Mouse (Mus musculus) embryo, embryonic 11.5 days (tissue): ENCODE measurements at regions not wholly inside any gene's neighbourhood (a gene's known extent, or its start where the extent isn't known, plus 50 kb on each side); places are given as distances from the start of the nearest gene placed in this dataset.
"Not testable (repeated sequence)": the region's sequence is repeated elsewhere in the genome, so short reads cannot be mapped to it uniquely, and the experiment has no call there.

Experiments
- DNase-seq: peaks from one replicate; pipeline ENCODE4 v3.0.0-alpha.2; 2012; ENCODE audit warnings: low read depth, low spot score

GRCm38 (mm10) chr16:55758707-55759067 lies 80.0 kb downstream of the Nfkbiz start:
- DNase-seq = no peak

DNA sequence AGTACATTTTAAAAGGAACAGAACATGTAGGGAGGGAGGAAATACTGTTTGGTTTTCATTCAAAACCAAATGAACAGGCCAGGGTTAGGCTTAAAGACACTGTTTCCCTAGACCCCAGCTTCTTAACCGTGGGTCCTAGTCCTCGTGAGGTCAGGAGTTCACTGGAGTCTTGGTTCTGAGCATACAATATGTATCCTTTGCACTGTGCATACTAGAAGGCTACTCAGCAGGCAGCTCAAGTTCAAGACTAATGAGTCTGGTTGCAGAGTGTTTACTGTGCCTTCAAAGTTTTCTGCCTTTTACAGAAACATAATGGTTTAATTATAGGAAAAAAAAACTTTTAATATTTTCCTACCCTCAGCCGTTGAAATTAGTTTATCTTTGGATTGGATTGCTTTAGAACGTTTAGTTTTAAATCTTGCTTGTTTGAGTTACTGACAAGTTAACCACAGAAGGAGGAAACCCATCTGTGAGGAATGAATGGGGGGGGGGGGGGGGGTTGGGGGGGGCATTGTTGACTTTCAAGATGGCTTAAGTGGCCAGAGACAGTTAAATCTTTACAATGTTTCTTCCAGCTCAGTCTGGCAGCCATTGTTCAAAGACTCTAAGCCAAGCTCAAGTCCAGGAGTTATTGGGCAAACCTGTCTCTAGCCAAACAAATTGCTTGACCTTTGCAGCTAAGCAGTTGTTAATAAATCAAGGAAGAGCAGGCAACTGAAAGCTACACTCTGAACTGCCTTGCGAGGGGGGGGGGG lies 80.6 kb downstream of the Nfkbiz start:
- no peak for DNase-seq

DNA sequence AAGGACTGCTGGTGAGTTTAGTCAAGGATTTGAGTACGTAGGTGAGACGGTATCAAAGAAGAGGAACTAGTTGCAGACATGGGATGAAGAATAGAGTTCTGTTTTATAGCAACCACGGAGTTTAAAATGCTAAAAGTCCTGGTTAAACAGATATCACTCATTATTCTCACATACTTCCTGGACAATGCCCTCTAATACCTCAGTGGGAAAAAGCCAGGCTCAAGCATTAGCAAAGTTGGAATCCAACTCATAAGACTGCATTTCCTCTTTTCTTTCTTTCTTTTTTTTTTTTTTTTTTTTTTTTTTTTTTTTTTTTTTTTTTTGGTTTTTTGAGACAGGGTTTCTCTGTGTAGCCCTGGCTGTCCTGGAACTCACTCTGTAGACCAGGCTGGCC lies 81.3 kb downstream of the Nfkbiz start:
- not testable (repeated sequence) for DNase-seq

DNA sequence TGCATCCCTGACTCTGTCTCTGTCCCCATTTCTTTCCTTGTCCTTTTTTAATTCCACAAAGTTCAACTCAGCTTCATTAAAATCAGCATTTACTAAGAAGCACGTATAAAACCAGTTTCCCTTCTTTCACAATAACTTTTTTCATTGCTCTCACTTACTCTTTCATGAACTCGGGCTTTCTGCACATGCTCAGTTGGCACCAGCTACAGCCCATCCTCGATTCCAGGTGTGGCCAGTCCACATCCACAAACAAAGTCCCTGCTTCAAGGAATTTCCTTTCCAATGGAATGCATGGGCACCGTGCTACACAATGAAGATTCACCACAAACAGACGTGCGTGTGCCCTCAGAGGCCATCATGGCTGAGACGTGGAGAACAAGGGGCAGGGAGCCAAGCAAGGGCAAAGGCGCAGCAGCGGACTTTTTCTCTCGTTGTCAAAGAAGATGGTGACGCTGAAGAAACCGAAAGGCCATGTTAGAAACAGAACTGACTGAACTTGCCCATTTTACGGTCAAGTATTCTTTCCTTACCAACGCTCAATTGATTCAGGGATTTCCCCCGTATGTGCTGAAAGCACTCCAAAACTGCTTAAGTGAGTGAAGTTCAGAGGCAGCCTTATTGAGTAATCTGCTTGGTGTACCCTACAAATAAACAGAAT lies 81.8 kb downstream of the Nfkbiz start:
- no peak for DNase-seq

DNA sequence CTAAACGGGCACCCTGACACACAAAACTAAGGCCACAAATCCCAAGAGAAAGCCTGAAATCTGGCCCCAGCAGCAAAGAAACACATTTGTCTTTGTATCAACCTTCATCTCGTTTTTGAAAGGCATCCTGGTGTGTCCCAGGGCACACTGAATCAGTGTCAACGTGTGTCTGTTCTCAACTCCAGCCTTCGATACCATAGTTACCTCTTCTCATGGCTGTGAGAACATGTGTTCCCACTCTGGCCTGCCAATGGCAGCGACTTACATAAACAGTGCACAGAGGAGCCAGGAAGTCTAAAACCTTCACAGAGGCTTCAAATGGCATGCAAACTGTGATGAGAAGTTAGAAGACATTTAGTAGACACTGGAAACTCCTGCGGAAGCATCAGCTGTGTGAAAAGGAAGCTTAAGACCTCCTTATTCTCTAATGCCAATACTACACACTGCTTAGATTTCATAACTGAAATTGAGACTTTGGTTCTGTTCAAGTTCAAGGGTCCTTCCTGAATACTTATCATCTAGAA lies 83.3 kb downstream of the Nfkbiz start:
- no peak for DNase-seq

DNA sequence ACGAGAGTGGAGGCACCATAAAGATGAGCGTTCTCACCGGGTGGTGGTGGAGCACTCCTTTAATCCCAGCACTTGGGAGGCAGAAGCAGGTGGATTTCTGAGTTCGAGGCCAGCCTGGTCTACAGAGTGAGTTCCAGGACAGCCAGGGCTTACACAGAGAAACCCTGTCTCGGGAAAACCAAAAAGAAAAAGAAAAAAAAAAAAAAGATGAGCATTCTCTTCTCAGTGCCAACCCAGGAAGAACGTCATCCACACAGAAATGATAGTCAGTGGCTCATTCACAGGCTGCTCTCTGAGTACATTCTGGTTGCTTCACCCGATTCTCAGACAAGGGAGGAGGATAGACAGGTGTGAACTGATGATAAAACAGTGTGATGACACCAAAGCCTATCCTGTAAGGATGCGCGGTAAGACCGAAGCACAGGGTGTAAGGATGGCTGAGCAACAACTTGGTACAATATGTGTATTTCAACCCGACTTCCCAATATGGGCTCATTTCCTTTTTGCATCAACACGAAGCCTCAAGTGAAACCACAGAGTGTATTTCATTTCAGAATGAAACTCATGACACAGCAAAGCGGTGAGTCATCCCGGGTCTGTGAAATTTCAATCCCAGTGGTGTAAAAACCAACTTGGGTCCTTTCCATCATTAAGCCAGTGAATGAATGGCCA lies 84.5 kb downstream of the Nfkbiz start:
- no peak for DNase-seq

GRCm38 (mm10) chr16:55753380-55753779 lies 85.3 kb downstream of the Nfkbiz start:
- DNase-seq = no peak

- no peak for DNase-seq
These were observed 91.4 kb downstream of the Nfkbiz start for GRCm38 (mm10) chr16:55747250-55747649.

- no peak for DNase-seq
These were observed 92.5 kb downstream of the Nfkbiz start for GRCm38 (mm10) chr16:55746159-55746558.

GRCm38 (mm10) chr16:55745094-55745493 lies 93.6 kb downstream of the Nfkbiz start:
- no peak for DNase-seq

- no peak for DNase-seq
These were observed 97.4 kb downstream of the Nfkbiz start for GRCm38 (mm10) chr16:55741099-55741863.

- DNase-seq = no peak
These were observed 100.0 kb downstream of the Nfkbiz start for GRCm38 (mm10) chr16:55738741-55739140.

GRCm38 (mm10) chr16:55735476-55735968 lies 103.2 kb downstream of the Nfkbiz start:
- no peak for DNase-seq

- no peak for DNase-seq
These were observed 104.4 kb downstream of the Nfkbiz start for GRCm38 (mm10) chr16:55734301-55734700.

GRCm38 (mm10) chr16:55733751-55734150 lies 104.9 kb downstream of the Nfkbiz start:
- no peak for DNase-seq

- DNase-seq = no peak
These were observed 107.7 kb downstream of the Nfkbiz start for GRCm38 (mm10) chr16:55731003-55731402.

- no peak for DNase-seq
These were observed 112.2 kb downstream of the Nfkbiz start for GRCm38 (mm10) chr16:55726538-55726937.

- DNase-seq = no peak
These were observed 118.3 kb downstream of the Nfkbiz start for GRCm38 (mm10) chr16:55720430-55720829.

DNA sequence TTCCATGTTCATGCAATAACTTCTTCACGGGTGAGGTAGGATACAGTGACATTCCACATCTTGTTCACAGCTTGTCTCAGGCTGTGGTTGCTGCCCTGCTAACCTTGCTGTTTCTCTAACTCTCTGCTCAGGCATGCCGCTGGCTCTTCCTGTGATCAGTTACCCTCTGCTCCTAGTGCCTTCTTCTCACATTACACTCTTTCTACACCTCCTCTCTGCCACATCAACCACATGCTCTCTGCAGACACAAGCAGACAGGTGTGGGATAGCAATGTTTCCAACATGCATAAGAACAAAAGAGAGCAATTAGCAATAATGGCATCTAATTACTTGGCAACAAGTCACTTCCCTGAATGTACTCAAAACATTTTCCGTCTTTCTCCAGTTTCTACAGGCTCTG lies 128.7 kb downstream of the Nfkbiz start:
- no peak for DNase-seq

GRCm38 (mm10) chr16:55706502-55706901 lies 132.2 kb downstream of the Nfkbiz start:
- no peak for DNase-seq

- no peak for DNase-seq
These were observed 140.2 kb downstream of the Nfkbiz start for GRCm38 (mm10) chr16:55698489-55698892.

DNA sequence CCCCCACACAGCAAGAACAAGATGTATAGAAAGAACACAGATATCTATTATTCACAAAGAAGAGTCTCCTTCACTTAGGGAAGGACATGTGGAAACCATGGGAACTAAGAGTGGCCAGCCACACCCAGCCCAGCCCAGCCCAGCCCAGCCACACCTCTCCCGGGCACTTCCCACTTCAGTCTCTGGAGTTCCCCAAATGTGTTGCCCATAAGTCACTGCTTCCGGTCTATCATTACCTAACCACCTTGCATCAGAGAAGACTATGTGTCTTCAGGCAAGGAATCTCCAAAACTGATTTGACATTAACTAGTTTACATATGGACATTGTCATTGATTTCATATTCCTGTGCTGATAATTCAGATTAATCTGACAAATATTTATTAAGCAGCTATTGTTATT lies 147.6 kb downstream of the Nfkbiz start:
- DNase-seq = no peak
